Mouse (Mus musculus) CD4-positive helper T cell, adult 2 months (primary cell): ENCODE measurements around the gene Mtr.
"Not testable (repeated sequence)": the region's sequence is repeated elsewhere in the genome, so short reads cannot be mapped to it uniquely, and the experiment has no call there.

Experiments
- DNase-seq: peaks from one replicate; pipeline ENCODE4 v3.0.0-alpha.2; 2012; ENCODE audit warnings: low read depth, missing footprints, low spot score

The Mtr gene

GRCm38 (mm10) chr13:12159288-12160120 lies 98.4 kb downstream of the Mtr start:
- DNase-seq = no peak

GRCm38 (mm10) chr13:12153922-12154321 lies 104.0 kb downstream of the Mtr start:
- DNase-seq = no peak

GRCm38 (mm10) chr13:12146918-12147507 lies 110.9 kb downstream of the Mtr start:
- DNase-seq = no peak

- DNase-seq = no peak
Observed at GRCm38 (mm10) chr13:12146402-12146801, 111.5 kb downstream of the Mtr start.

- DNase-seq = no peak
Observed at GRCm38 (mm10) chr13:12143347-12143746, 114.6 kb downstream of the Mtr start.

- not testable (repeated sequence) for DNase-seq
Observed at GRCm38 (mm10) chr13:12136461-12136860, 121.5 kb downstream of the Mtr start.

- DNase-seq = no peak
Observed at GRCm38 (mm10) chr13:12133549-12133948, 124.4 kb downstream of the Mtr start.
